Mouse (Mus musculus) testis, adult 2 months (tissue): ENCODE data around the gene Zfp146.

Experiments used
- CTCF ChIP-seq: fragments of 200-500 bp; IDR thresholded peaks from 2 replicates; pipeline ENCODE4 v1.5.1; 2012; ENCODE audit warnings: low read depth, mild to moderate bottlenecking, inconsistent platforms, low read length, moderate library complexity; ENCODE audit not compliant: control insufficient read depth, insufficient read depth, insufficient replicate concordance
- POLR2A ChIP-seq: fragments of 200-500 bp; IDR thresholded peaks from 2 replicates; pipeline ENCODE4 v1.6.1; 2012; ENCODE audit warnings: low read depth, mild to moderate bottlenecking, inconsistent platforms, low read length, moderate library complexity; ENCODE audit not compliant: control insufficient read depth

DNA sequence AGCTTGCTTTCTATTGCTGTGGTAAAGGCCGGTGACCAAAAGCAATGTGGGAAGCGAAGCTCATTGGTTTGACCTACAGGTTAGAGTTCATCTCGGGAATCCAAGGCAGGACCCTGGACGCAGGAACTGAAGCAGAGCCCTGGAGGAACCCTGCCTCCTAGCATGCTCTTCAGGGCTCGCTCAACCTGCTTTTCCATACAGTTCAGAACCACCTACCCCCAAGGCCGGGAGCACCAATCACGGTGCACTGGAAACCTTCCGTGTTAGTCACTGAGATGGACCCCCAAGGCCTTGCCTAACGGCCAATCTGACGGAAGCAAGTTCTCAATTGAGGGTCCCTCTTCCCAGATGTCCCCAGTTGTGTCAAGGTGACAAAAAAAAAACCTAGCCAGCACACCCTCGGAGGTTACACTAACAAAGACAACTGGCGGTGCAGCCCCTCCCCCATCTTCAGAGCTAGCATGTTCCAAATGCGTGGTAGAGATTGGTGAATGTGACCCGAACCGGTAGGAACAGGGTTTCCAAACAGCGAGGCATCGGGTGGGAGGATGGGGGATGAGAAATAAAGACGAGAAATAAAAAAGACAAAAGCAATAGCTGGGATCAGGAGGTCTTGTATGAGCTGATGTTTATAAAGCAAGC is 30.1 kb upstream of the Zfp146 start:
- TF ChIP-seq CTCF (no peak), POLR2A (no peak)
